Mouse (Mus musculus) stomach, embryonic 14.5 days (tissue): ENCODE data around the gene Wbp11. TPM values are rescaled to one million over a fixed set of nuclear protein-coding genes. Genes with fewer than 3 reads are reported as not detected.

Experiments
- ATAC-seq: fragments of 200-750 bp; cut with Nextera tagmentation; 2 replicates; pipeline ENCODE4 v1.8.0; 2017; ENCODE audit warnings: low read depth, moderate TSS enrichment; ENCODE audit not compliant: insufficient number of reproducible peaks, insufficient read depth, low FRiP score
- H3K27ac ChIP-seq: fragments of 300-500 bp; sonication (generic); 2 replicates; pipeline ENCODE4 v1.5.1; 2014; ENCODE audit warnings: mild to moderate bottlenecking, low read length, moderate library complexity, mixed read lengths
- H3K27me3 ChIP-seq: fragments of 300-500 bp; sonication (generic); 2 replicates; pipeline ENCODE4 v1.6.1; 2014; ENCODE audit warnings: low read length, control low read depth, mixed read lengths; ENCODE audit not compliant: control insufficient read depth, insufficient read depth
- H3K36me3 ChIP-seq: fragments of 300-500 bp; sonication (generic); 2 replicates; pipeline ENCODE4 v1.6.1; 2014; ENCODE audit warnings: mild to moderate bottlenecking, control low read depth, low read length, moderate library complexity, mixed read lengths; ENCODE audit not compliant: control insufficient read depth, insufficient read depth
- H3K4me1 ChIP-seq: fragments of 300-500 bp; sonication (generic); 2 replicates; pipeline ENCODE4 v1.6.1; 2014; ENCODE audit warnings: low read length, control low read depth, mixed read lengths; ENCODE audit not compliant: control insufficient read depth, insufficient read depth
- H3K4me2 ChIP-seq: fragments of 300-500 bp; sonication (generic); replicated peaks from 2 replicates; pipeline ENCODE4 v1.6.1; 2014; ENCODE audit warnings: low read depth, low read length, control low read depth
- H3K4me3 ChIP-seq: fragments of 300-500 bp; sonication (generic); 2 replicates; pipeline ENCODE4 v1.5.1; 2014; ENCODE audit warnings: low read depth, low read length, control low read depth
- H3K9ac ChIP-seq: fragments of 300-500 bp; sonication (generic); replicated peaks from 2 replicates; pipeline ENCODE4 v1.6.1; 2014; ENCODE audit warnings: low read depth, mild to moderate bottlenecking, control low read depth, low read length, moderate library complexity, mixed read lengths
- H3K9me3 ChIP-seq: fragments of 300-500 bp; sonication (generic); 2 replicates; pipeline ENCODE4 v1.6.1; 2016; ENCODE audit warnings: low read depth, low read length, control low read depth; ENCODE audit not compliant: control insufficient read depth
- WGBS: fragments of 180-500 bp; shearing (Covaris S2); extraction: QIAGEN DNeasy Blood & Tissue Kit; methylation state at CpG from one replicate; pipeline ENCODE4 v1.1.7; 2014; 5-methylcytosine and 5-hydroxymethylcytosine counted together
- polyA plus RNA-seq: library from polyadenylated mRNA; unstranded; fragments of >200 nt; fragmentation: Nextera tagmentation; extraction: Ambion mirVana; gene quantifications from 2 replicates; pipeline ENCODE4 v1.2.1, GENCODE M21; 2014

Gene Wbp11
- polyA plus RNA-seq, 1 experiment from 2014 or later = 103 TPM

DNA sequence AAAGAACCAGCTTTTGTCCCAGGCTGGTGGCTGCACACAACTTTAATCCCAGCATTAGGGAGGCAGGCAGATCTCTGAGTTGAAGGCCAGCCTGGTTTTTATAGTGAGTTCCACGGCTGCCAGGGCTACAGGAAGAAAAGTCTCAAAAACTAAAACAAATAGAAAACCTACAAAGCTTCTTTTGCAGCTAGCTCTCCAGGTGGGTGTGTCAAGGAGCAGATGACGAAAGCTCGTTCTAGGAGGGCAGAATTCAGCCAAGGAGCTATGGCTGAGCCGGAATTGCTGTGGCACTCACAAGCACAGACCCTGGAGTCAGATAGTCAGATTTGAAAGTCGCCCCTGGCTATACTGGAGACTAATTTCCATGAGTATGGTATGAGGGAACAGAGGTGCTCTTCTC lies 21.2 kb downstream of the Wbp11 start:
- H3K36me3 ChIP-seq = peaks cover 1% of the 10 kb centered on the region; the same call in 1 of the 2 replicates
- H3K4me3 ChIP-seq = no peak overlapping the region
- no peaks in the 10 kb centered on the region for H3K9me3 ChIP-seq
- peak overlapping the region; percentile 77; the same call in 1 of the 2 replicates for H3K27ac ChIP-seq
- ATAC-seq = no peak
- H3K9ac ChIP-seq = no peak overlapping the region
- H3K4me1 ChIP-seq = peaks cover 12% of the 10 kb centered on the region; the same call in 1 of the 2 replicates
- 66% methylated on average over 5 of the region's 5 CpGs for WGBS
- H3K27me3 ChIP-seq = no peaks in the 10 kb centered on the region
- H3K4me2 ChIP-seq = peak overlapping the region; percentile 96

DNA sequence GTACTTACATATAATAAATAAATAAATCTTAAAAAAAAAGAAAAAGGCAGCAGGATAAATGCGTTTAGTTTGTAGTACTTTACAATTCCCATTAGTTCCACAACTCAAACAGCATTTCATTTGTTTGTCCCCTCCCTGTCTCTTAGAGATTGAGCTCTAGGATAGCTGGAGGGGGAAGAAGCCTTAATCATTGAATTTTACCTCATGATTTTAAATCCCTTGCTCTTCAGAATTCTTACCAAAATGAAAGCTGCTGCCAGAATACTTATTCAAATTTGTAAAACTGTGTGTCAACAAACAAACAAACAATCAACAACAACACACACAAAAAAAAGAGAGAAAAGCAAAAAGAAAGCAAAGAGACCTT lies 22.6 kb downstream of the Wbp11 start:
- H3K4me1 ChIP-seq = peaks cover 12% of the 10 kb centered on the region; the same call in 1 of the 2 replicates
- H3K4me3 ChIP-seq = no peak overlapping the region
- WGBS = 74% methylated on average over 1 of the region's 1 CpGs

DNA sequence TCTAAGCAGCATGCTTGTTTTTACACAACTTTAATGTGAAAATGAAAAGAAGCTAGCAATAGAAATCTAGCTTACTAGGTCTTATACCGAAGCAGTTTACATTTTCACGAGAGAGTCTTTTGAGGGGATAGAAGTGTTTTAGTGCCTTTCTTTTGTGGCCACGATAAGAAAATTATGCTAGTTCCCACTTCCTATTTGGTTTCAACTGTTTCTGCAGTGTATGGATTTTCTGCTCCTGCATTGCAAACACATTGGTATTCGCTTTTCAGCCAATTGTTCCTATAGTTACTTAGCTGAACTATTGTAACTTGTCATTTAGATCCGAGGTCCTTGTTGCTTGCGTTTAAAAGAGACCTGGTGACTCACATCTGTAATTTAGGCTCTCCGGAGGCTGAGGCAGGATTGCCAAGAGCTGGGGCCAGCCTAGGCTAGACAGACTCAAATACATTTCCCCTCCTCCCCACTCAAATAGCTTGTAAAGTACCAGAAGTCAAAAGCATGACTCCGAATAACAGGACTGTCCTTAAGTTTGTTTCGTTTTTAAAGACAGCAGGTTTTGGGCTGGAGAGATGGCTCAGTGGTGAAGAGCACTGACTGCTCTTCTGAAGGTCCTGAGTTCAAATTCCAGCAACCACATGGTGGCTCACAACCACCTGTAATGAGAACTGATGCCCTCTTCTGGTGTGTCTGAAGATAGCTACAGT lies 23.2 kb downstream of the Wbp11 start:
- Histone ChIP-seq H3K4me1 (peaks cover 12% of the 10 kb centered on the region; the same call in 1 of the 2 replicates), H3K27ac (peak overlapping the region; percentile 100), H3K4me3 (peak overlapping the region; percentile 71), H3K27me3 (no peaks in the 10 kb centered on the region), H3K9me3 (no peaks in the 10 kb centered on the region), H3K9ac (peak overlapping the region; percentile 97; the same call in 1 of the 2 replicates), H3K36me3 (no peaks in the 10 kb centered on the region), H3K4me2 (peak overlapping the region; percentile 84)
- WGBS = 27% methylated on average over 9 of the region's 9 CpGs
- no peak for ATAC-seq

More for the DNA sequence above, 22.6 kb downstream of the Wbp11 start:
- H3K9ac ChIP-seq = no peak overlapping the region
- ATAC-seq = no peak
- H3K9me3 ChIP-seq = no peaks in the 10 kb centered on the region
- H3K27ac ChIP-seq = peak overlapping the region; percentile 100; the same call in 1 of the 2 replicates
- no peaks in the 10 kb centered on the region for H3K27me3 ChIP-seq
- no peak overlapping the region; the same call in 1 of the 2 replicates for H3K4me2 ChIP-seq
- H3K36me3 ChIP-seq = no peaks in the 10 kb centered on the region

DNA sequence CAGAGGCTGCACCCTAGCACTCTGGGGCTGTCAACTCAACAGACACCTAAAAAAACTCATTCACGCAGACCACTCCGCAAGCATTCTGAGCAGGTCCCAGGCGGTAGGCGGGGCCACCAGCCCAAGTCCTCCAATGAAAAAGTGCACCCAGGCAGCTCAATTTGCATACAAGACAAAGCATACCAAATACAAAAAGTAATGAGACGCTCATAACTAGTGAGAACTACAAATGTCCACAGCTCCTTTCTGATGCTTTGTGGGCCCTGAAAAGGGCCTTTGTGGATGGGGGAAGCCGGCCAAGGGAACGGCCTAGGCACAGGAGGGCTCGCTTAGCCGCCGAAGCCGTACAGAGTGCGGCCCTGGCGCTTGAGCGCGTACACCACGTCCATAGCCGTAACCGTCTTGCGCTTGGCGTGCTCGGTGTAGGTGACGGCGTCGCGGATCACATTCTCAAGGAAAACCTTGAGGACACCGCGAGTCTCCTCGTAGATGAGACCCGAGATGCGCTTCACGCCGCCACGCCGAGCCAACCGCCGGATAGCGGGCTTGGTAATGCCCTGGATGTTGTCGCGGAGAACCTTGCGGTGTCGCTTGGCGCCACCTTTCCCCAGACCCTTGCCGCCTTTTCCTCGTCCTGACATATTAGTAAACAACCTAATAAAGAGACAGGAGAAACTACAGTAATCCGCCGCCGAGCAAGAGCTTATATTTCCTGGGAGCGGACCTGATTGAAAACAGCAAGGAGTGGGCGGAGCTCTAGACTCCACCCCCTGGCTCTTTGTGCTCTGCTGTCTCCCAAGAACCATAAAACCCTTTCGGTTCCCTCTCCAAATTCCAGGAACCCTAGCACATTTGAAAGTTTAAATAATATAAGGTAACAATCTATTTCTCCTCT lies 24.0 kb downstream of the Wbp11 start, which contains the start of gene Hist4h4:
TSS of gene Hist4h4 (minus strand) at position 677 of the 895 bp plus-strand sequence.
- Histone ChIP-seq H3K27me3 (no peaks in the 10 kb centered on the region), H3K9ac (peak within 1 kb of the TSS; percentile 97), H3K4me3 (peak within 1 kb of the TSS; percentile 71), H3K36me3 (no peaks in the 10 kb centered on the region), H3K4me2 (peak within 1 kb of the TSS; percentile 84), H3K9me3 (no peaks in the 10 kb centered on the region), H3K27ac (peak within 1 kb of the TSS; percentile 100), H3K4me1 (peaks cover 9% of the 10 kb centered on the region; the same call in 1 of the 2 replicates)
- under 1% methylated on average over 50 of the region's 50 CpGs for WGBS
- peak; percentile 74 for ATAC-seq

DNA sequence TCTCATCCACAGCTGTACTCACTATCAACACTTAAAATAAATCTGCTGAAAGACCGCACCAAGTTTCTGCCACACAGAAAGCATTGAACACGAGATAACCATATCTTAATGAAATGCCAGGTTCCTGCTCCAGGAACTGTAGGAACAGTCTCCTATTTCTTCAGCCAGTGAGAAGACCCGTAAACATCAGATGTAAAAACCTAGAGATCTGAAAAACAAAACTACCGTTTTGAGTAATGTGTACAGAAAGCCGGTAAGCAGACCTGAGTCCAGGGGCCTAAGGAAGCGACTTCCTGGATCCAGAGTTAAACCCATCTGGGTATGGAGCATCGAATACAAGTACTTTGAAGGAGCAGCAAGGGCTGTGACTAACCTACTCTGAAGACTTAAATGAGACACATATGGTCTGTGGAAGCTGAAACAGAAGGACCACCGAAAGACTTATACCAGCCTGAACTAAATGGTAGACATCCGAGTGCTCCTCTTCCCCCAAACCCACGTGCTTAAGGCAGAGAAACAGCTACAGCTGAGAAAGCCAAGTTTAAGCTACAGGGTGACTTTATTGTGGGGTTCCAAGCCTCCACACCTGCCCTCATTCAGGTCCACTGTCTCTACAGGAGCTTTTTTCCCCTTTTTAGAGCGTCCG lies 24.8 kb downstream of the Wbp11 start:
- Histone ChIP-seq H3K27ac (peak overlapping the region; percentile 100), H3K4me2 (peak overlapping the region; percentile 84), H3K9ac (peak overlapping the region; percentile 97), H3K9me3 (no peaks in the 10 kb centered on the region), H3K4me3 (peak overlapping the region; percentile 71), H3K27me3 (no peaks in the 10 kb centered on the region), H3K36me3 (no peaks in the 10 kb centered on the region), H3K4me1 (peaks cover 9% of the 10 kb centered on the region; the same call in 1 of the 2 replicates)
- ATAC-seq = no peak
- WGBS = 15% methylated on average over 12 of the region's 12 CpGs

DNA sequence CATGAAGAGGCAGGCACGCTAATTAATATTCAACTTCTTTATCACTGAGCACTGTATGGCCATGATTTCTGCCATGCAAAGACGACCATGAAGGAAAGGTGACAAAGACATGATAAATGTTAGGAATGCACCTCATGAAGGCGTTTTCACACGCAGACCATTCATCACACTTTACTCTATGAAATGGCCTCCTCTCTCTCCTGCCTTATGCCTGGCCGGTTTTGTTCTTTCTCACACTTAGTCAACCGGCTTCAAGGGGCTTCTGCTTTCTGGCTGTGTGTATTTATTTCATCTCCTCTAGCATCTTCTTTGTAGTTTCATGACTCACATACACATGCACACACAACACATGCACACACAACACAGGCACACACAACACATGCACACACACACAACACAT lies 26.8 kb downstream of the Wbp11 start:
- Histone ChIP-seq H3K9me3 (no peaks in the 10 kb centered on the region), H3K27ac (no peak overlapping the region), H3K4me1 (peaks cover 6% of the 10 kb centered on the region; the same call in 1 of the 2 replicates), H3K4me3 (no peak overlapping the region), H3K27me3 (no peaks in the 10 kb centered on the region), H3K36me3 (no peaks in the 10 kb centered on the region), H3K9ac (no peak overlapping the region), H3K4me2 (no peak overlapping the region)
- 69% methylated on average over 6 of the region's 6 CpGs for WGBS
- ATAC-seq = no peak

DNA sequence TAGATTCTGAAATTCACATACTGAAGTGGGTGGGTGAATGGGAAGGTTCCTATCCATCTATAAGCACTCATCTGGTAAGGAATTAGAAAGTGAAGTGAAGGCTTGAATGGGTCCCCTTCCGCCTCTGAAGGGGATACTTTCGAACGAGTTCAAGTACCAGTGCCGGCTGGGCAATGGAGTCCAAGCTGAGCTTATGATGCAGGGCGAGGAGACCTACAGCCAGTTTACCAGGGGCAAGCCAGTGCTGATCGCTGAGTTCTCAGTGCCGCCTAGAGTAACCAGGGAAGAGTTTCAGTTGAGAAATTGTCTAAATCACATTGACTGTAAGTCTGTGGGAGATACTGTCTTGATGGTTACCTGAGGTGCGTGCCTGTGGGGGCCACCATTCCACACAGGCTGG lies 27.3 kb downstream of the Wbp11 start:
- Histone ChIP-seq H3K36me3 (no peaks in the 10 kb centered on the region), H3K9me3 (no peaks in the 10 kb centered on the region), H3K9ac (no peak overlapping the region), H3K4me1 (peaks cover 6% of the 10 kb centered on the region; the same call in 1 of the 2 replicates), H3K4me2 (no peak overlapping the region), H3K4me3 (no peak overlapping the region), H3K27me3 (no peaks in the 10 kb centered on the region), H3K27ac (no peak overlapping the region)
- ATAC-seq = no peak
- 89% methylated on average over 8 of the region's 8 CpGs for WGBS
